In genomic region chr10:14759665-14760558, GRCm38 (mm10) we compare ENCODE assay signal across 10 mouse cellular contexts. TPM values are rescaled to one million over a fixed set of nuclear protein-coding genes. Genes with fewer than 3 reads are reported as not detected.
DNase-seq lines count a peak whose midpoint lies in the region; ATAC-seq and TF ChIP-seq lines count a peak whose summit lies in the region.
"Had no signal": no experiment of that assay in that cellular context is flagged by ENCODE, and none has a peak within 500 bp of the region (broad histone marks: within the 10 kb centered on the region; RNA-seq: fewer than 3 reads in every experiment).

No protein-coding gene starts in this region.

- peak; percentile 12 to 17 for DNase-seq in cerebellum, postnatal 10 days
- no peak for DNase-seq in cerebellum, adult 9-10 months
- DNase-seq in testis, postnatal 14 days (ENCODE audit: low spot score) = no peak
- DNase-seq in limb, embryonic 14.5 days (ENCODE audit: low spot score) = no peak
- peak; percentile 7 to 26 for DNase-seq in right cerebral cortex, adult 2 months (ENCODE audit: low spot score in 2 of 2)
- no peak for DNase-seq in urinary bladder, postnatal 14 days (ENCODE audit: low spot score)
- no peak for DNase-seq in gastrocnemius, postnatal 10 days

- no peak for TF ChIP-seq POLR2A in testis, adult 2 months (IDR thresholded peaks at IDR 0.05; ENCODE audit: control insufficient read depth, low read depth, low read length)
- TF ChIP-seq POLR2A in limb, embryonic 14.5 days (IDR thresholded peaks at IDR 0.05; ENCODE audit: borderline replicate concordance, extremely low read depth, insufficient read depth, insufficient read length) = no peak

- H3K27ac ChIP-seq in testis, adult 2 months (ENCODE audit: control insufficient read depth, insufficient read depth, low read depth, low read length) = no peak overlapping the region
- H3K27ac ChIP-seq in limb, embryonic 14.5 days (replicated peaks; ENCODE audit: low read depth, low read length) = no peak overlapping the region

- TF ChIP-seq CTCF in testis, adult 2 months (IDR thresholded peaks at IDR 0.05; ENCODE audit: control insufficient read depth, insufficient read depth, insufficient replicate concordance, low read depth, low read length) = no peak

- no peaks in the 10 kb centered on the region for H3K9me3 ChIP-seq in limb, embryonic 14.5 days (ENCODE audit: control insufficient read depth, low read length)

- H3K36me3 ChIP-seq in testis, adult 2 months (ENCODE audit: control insufficient read depth, insufficient read depth, low read length) = no peaks in the 10 kb centered on the region
- no peaks in the 10 kb centered on the region for H3K36me3 ChIP-seq in limb, embryonic 14.5 days (ENCODE audit: control insufficient read depth, insufficient read depth, low read length)

- peak overlapping the region; percentile 45 for H3K9ac ChIP-seq in limb, embryonic 14.5 days (ENCODE audit: low read depth, low read length, severe bottlenecking)

- ATAC-seq in limb, embryonic 14.5 days (ENCODE audit: low FRiP score, low read depth) = 0 out of 2 replicates have a peak, but pooled peaks have one; percentile 37

- H3K4me1 ChIP-seq in testis, adult 2 months (ENCODE audit: control insufficient read depth, insufficient read depth, low read length) = peaks cover 3% of the 10 kb centered on the region
- H3K4me1 ChIP-seq in limb, embryonic 14.5 days (ENCODE audit: control insufficient read depth, insufficient read depth, low read length) = 0 out of 2 replicates have a peak, but pooled peaks cover 4% of the 10 kb centered on the region

- WGBS in limb, embryonic 14.5 days = 2% methylated on average over 34 of the region's 35 CpGs

- peak overlapping the region; percentile 54 for H3K4me3 ChIP-seq in testis, adult 2 months (ENCODE audit: control insufficient read depth, low read depth, low read length)
- H3K4me3 ChIP-seq in limb, embryonic 14.5 days (replicated peaks; ENCODE audit: low read length) = peak overlapping the region; percentile 38
- H3K4me3 ChIP-seq: erythroblast, embryonic 14.5 days had no signal

- H3K4me2 ChIP-seq in limb, embryonic 14.5 days (replicated peaks; ENCODE audit: low read depth, low read length, severe bottlenecking) = peak overlapping the region; percentile 77

- no peaks in the 10 kb centered on the region for H3K27me3 ChIP-seq in testis, adult 2 months (ENCODE audit: control insufficient read depth, insufficient read depth, low read length)
- 0 out of 2 replicates have a peak, but pooled peaks cover 5% of the 10 kb centered on the region for H3K27me3 ChIP-seq in limb, embryonic 14.5 days (ENCODE audit: control insufficient read depth, insufficient read depth, low read length)

RNA-seq across cellular contexts. Expression of gene Gje1, which starts 41.9 kb away (rescaled TPM):
- 0.12 and 0.13 TPM in 2 replicates for polyA plus RNA-seq in testis, adult 2 months (2012; rRNA removed)
- polyA plus RNA-seq in limb, embryonic 14.5 days (2012; rRNA removed) = 0.09 TPM in 1 of 2 replicates, not detected in the other
- 0.14 TPM in 1 of 2 replicates, not detected in the other for polyA plus RNA-seq in limb, embryonic 14.5 days (2014; fragmentation: Nextera tagmentation; extraction: Ambion mirVana)
- not detected for total RNA-seq in gastrocnemius, postnatal 10 days (2021)
- polyA plus RNA-seq: erythroblast, embryonic 14.5 days had no signal

RNA-seq across cellular contexts. Expression of gene Nmbr, which starts 54.5 kb away (rescaled TPM):
- 14.2 and 20.2 TPM in 2 replicates for polyA plus RNA-seq in testis, adult 2 months (2012; rRNA removed)
- polyA plus RNA-seq in limb, embryonic 14.5 days (2012; rRNA removed) = 0.37 and 0.38 TPM in 2 replicates
- 0.33 TPM in 1 of 2 replicates, not detected in the other for polyA plus RNA-seq in limb, embryonic 14.5 days (2014; fragmentation: Nextera tagmentation; extraction: Ambion mirVana)
- under 1 TPM in 1 of 2 experiments, not detected in 1; 0.14 TPM for total RNA-seq in gastrocnemius, postnatal 10 days (2021)
- total RNA-seq: neutrophil, adult 5-6 weeks had no signal
- polyA plus RNA-seq: erythroblast, embryonic 14.5 days had no signal

RNA-seq across cellular contexts. Expression of gene Vta1, which starts 54.6 kb away (rescaled TPM):
- polyA plus RNA-seq in testis, adult 2 months (2012; rRNA removed) = 18.9 and 19.3 TPM in 2 replicates
- 75.2 and 79.6 TPM in 2 replicates for polyA plus RNA-seq in limb, embryonic 14.5 days (2012; rRNA removed)
- polyA plus RNA-seq in limb, embryonic 14.5 days (2014; fragmentation: Nextera tagmentation; extraction: Ambion mirVana) = 95.9 and 103 TPM in 2 replicates
- total RNA-seq in gastrocnemius, postnatal 10 days (2021) = 10 to 100 TPM; 33.1 to 36.3 TPM

Comparison
In these comparisons a context has a peak if more than half of its experiments do, and no peak if none do; other contexts are left out.
1. DNase-seq: peak in cerebellum, postnatal 10 days (2 of 2) and right cerebral cortex, adult 2 months (2 of 2); none in cerebellum, adult 9-10 months (single experiment), testis, postnatal 14 days (single experiment), limb, embryonic 14.5 days (single experiment), urinary bladder, postnatal 14 days (single experiment) and gastrocnemius, postnatal 10 days (single experiment).
2. RNA of gene Nmbr, which starts 54.5 kb away (polyA plus RNA-seq): 14.2 to 20.2 TPM in testis, adult 2 months; 0.33 to 0.38 TPM in limb, embryonic 14.5 days; every median in the first group is over 10 times any median in the second.